Mouse (Mus musculus): ENCODE data around the gene Sumf1.

The Sumf1 gene

GRCm38 (mm10) chr6:108074624-108075023 is 110.8 kb downstream of the Sumf1 start:
- DNase-seq, result peak; percentile 50

GRCm38 (mm10) chr6:108073931-108074330 is 111.5 kb downstream of the Sumf1 start:
- no peak for DNase-seq

- no peak for DNase-seq
These were observed 112.3 kb downstream of the Sumf1 start for GRCm38 (mm10) chr6:108073071-108073470.

- no peak for DNase-seq
These were observed 114.4 kb downstream of the Sumf1 start for GRCm38 (mm10) chr6:108070947-108071346.

GRCm38 (mm10) chr6:108065583-108065982 is 119.8 kb downstream of the Sumf1 start:
- DNase-seq, result peak; percentile 92

GRCm38 (mm10) chr6:108064918-108065526 is 120.4 kb downstream of the Sumf1 start, which contains the start of gene Setmar:
Setmar (plus strand) TSS chr6:108065045.
- DNase-seq, result peak; percentile 98

- DNase-seq, result no peak
These were observed 124.3 kb downstream of the Sumf1 start for GRCm38 (mm10) chr6:108061121-108061520.

GRCm38 (mm10) chr6:108058066-108058465 is 127.3 kb downstream of the Sumf1 start:
- peak; percentile 40 for DNase-seq

- DNase-seq, result no peak
These were observed 128.0 kb downstream of the Sumf1 start for GRCm38 (mm10) chr6:108057353-108057752.
